Mouse (Mus musculus) CD4-positive, CD25-positive, alpha-beta regulatory T cell, adult 4 months (primary cell): ENCODE measurements around the gene Cfap97d1. TPM values are rescaled to one million over a fixed set of nuclear protein-coding genes. Genes with fewer than 3 reads are reported as not detected.
"Not testable (repeated sequence)": the region's sequence is repeated elsewhere in the genome, so short reads cannot be mapped to it uniquely, and the experiment has no call there.

Experiments
- ATAC-seq: one replicate; pipeline ENCODE4 v1.8.0; 2017
- polyA plus RNA-seq, 2 experiments: library from polyadenylated mRNA; unstranded; fragments of 100-300 nt; shearing (Covaris generic); gene quantifications; one replicate each; pipeline ENCODE4 v1.2.1; 2017

The Cfap97d1 gene
- polyA plus RNA-seq, 2 experiments from 2014 or later: not detected

DNA sequence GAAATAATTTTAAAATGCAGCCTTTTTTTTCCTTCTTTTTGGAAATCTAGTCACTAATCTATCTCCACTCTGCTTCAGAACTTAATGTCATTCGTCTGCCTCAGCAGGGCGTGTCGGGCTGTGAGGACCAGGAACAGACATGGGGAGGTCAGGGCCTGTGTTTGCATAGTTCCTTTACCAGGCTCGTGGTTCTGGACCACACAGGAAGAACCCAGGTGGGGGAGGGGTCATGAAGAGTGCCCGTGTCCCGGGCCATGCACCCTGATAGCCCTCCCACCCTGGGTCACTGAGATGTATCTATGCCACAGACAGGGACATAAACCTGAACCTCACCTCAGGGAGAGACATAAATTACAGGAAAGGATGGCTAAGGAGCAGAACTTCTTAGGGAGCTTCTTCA lies 9.9 kb upstream of the Cfap97d1 start:
- no peak for ATAC-seq

DNA sequence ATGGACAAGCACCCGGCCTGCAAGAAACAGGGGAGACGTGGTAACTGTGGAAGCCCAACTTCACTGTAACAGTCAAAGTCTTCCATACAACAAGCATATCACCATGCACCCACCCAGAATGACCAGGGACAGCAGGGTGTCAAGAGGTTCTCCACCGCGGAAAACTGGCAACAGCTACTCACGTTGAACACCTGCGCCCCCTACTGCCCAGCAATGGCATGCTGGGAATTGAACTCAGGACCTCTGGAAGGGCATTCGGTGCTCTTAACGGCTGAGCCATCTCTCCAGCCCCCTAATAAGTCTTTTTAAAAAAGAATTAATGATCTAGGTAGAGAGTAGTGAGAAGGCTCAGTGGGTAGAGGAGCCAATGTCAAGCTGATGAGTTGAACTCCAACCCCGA lies 9.2 kb upstream of the Cfap97d1 start:
- no peak for ATAC-seq

DNA sequence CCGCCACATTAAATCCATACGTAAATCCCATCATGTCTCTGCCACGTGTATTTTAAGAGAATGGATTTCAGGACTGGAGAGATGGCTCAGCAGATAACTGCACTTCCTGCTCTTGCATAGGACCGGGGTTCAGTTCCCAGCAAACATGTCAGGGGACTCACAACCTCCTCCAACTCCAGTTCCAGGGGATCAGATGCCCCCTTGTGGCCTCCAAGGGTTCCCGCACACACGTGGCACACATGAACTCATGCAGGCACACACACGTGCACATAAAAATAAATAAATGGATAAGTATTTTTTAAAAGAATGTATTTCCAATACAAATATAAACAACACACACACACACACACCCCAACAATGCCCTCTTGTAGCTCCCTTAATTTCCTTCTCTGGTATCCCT lies 7.1 kb upstream of the Cfap97d1 start:
- ATAC-seq: no peak

DNA sequence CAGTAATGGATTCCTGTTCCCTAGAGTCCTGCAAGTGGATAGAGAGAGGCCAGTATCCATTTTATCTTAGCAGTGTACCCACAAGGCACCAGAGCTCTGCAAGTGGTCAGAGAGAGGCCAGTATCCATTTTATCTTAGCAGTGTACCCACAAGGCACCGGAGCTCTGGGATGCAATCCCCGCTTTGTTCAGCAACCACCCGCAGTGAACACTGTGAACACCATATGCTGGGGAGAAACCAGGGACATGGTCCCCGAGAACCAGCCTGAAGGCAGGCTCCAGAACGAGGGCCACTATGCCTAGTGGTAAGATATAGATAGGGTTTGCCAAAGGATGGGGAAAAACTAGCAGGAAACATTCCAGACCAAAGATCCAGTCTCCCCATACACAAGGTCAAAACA lies 4.9 kb upstream of the Cfap97d1 start:
- no peak for ATAC-seq

DNA sequence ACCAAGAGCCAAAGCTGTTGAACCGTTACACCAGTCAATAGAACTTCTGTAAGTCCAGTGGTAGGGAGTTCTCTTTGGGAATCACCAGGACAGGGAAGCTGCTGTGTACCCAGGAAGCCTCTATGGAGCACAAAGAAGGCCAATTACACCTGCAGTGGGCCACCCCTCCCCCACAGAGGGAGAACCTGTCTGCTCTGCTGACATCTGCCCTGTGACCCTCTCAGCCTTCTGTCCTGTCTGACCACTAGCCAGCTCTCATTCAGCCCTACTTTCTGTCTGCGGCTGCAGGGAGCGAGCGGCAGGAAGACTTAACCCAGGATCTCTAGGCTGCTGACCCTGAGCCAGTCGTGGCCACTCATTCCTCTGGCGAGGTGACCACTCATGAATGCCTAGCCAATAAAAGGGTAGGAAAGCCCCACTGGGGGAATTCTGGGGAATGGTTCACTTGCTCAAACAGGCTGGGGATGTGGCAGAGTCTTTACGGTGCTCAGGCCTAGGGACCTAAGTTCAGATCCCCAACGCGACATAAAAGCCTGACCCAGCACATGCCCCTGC lies 3.4 kb upstream of the Cfap97d1 start:
- ATAC-seq: no peak

DNA sequence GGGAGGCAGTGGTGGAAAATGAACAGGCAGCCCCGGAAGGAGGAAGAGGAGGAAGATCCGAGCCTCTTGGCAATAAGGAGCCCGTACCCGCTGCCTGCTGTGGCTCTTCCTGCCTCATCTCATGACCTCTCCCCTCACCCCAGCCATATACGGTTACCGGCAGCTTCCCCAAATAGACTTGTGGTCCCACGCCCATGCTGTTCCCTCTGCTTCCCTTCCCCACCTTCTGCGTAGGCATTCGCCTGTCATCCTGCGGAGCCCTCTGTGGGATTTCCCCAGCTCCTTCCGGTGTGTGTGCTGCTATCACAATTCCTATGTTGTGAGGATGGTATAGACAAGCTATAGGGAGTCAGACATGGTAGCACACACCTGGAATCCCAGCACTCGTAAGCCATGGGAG lies 2.2 kb upstream of the Cfap97d1 start:
- no peak for ATAC-seq

DNA sequence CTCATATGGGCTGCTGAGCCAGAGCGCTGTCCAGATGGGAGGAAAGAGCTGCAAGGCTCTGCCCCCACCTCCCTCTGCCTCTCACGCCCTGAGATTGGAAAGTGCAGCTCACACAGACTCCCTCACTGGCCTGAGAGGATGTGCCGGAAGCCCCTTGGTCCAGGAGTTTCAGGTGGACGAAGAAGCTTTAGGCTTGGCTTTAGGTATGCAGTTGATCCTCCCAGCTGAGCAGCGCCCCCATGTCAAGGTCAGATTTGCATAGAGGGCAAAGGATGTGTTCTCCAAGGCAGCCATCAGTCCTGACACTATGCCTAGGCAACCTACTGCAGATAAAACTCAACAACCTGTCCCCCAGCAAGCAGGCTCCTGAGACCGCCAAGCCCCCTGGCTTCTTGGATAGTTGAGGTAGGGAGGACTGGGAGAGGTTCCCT lies 1.1 kb upstream of the Cfap97d1 start:
- no peak for ATAC-seq

DNA sequence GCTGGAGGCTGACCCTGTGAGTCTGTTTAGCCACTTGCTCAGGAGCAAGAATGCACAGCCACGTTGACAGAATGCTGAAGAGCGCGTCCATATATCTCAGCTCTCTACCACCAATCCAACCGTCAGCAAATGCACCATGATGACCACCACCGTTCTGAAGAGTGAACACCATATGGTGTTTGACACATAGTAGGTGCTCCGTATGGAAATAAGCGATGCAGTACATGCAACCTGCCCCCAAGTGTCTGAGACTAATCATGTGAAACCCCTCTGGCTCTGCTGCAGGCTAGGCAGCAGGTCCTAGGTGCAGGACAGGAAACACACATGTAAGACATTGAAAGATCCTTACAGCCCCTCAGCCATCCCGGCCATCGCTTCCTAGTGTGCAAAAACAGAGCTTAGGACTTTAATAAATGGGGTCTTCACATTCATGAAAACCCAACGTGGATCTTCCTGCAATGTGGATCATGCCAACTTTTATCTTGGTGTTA lies 603 bp upstream of the Cfap97d1 start:
- ATAC-seq: no peak

DNA sequence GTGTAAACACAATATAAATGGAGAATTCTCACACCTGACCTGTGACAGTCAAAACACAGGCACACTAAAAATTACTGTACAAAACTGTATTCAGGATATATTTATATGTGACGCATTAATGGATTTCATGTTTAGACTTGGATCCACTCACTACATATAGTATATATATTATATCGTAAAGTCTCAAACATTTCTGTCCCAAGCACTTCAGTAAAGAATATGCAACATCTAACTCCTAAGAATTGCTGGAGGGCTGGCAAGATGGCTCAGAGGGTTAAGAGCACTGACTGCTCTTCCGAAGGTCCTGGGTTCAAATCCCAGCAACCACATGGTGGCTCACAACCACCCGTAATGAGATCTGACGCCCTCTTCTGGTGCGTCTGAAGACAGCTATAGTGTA lies 1.4 kb downstream of the Cfap97d1 start:
- ATAC-seq: not testable (repeated sequence)

DNA sequence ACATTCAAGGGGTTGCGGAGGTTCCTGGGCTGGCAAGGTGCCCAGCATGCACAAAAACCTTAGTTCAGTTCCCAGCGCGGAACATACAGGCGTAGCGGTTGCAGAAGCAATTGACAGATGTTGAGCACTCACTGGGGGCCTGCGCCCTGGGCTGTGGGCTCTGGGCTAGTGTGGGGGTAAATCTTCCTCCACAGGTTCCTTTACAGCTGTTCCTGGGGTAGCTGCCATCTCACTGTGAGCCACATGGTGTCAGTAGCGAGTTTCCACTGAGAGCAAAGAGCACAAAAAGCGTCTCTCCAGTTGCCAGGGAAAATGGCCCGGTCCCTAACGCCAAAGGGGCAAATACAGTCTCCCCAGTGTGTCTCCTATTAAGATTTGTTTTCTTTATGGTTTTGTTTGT lies 1.9 kb downstream of the Cfap97d1 start:
- ATAC-seq: no peak

DNA sequence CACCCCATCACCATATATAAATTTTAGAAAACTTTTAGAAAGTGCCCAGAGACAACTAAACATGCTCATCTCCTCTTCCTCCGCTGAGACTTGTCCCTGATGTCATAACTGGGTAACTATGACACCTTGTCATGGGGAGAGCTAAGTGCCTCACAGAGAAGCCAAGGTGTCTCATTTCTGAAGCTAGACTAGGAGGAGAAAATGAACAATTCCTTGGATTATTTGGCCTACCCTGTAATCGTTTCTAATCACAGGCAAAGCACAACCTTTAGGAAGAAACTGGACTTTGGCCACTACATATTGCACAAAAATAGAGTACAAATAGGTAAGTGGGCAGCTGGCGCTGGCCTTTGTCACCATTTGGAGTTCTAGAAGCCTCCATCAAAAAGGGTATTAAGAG lies 2.8 kb downstream of the Cfap97d1 start, which contains the start of gene Dusp3:
Dusp3 (minus strand) TSS at position 101 of the 400 bp plus-strand sequence.
- no peak for ATAC-seq

DNA sequence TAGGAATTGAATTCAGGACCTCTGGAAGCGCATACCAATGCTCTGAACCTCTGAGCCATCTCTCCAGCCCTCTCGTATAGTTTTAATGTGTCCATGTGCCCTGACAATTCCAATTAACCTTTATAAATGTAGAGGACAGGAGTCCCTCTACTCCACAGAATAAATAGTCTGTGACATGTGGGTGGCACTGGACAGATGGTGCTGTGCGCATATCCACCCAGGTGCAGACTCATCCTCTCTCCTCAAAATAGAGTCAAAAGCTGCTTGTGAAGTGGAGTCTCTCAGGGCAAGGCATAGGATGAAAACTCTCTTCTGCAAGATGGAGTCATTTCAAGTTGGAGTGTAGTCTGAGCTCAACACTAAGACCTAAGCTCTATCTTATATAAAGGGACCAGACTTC lies 6.2 kb downstream of the Cfap97d1 start:
- ATAC-seq: no peak

DNA sequence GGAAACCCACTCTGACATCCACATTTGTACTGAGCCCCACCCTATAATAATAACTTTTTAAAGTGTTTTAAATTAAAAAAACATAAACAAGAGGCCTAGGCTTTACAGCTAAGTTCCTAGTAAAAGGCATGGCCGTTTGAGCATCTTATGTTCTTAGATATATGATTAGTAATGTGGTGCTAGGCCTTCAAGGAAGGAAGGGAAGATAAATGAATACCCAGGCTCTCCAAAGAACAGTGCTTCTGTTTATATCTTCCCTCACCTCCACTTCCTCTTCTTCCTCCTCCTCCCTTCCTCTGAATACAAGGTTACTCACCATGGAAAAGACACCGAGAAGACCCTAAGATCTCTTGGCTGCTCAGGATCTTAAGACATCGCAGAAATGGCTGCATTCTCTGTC lies 7.7 kb downstream of the Cfap97d1 start:
- ATAC-seq: no peak

DNA sequence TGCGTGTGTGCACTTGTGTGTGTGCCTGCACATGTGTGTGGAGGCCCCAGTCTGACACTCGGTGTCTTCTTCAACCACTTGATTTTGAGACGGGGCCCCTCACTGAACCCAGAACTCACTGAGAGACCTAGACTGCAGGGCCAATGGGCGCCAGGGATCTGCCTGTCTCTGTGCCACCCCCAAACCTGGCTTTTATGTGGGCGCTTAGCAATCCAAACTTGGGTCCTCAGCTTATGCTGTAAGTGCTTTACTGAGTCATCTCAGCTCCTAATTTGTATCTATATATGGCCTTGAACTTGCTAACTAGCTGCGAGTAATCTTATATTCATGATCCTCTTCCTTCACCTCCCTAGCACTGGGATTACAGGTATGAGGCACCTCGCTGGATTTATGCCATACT lies 8.3 kb downstream of the Cfap97d1 start:
- no peak for ATAC-seq

DNA sequence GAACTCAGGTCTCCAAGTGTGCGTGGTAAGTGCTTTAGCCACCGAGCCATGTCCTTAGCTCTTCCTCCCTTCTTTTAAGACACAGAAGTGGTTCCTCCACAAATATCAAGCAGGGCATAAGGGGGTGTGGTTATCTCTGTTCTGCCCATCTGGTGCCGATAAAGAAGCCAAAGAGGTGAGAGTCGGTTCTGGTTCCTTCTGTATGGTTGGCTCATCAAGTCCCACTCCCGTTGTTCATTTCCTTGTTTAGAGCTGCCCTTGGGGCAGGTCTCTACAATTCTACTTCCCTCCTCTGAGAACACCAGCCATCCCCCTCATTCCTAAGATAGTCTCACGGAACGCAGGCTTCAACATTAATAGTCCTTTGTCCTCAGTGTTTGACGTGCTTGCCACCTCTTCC lies 10.0 kb downstream of the Cfap97d1 start:
- no peak for ATAC-seq

DNA sequence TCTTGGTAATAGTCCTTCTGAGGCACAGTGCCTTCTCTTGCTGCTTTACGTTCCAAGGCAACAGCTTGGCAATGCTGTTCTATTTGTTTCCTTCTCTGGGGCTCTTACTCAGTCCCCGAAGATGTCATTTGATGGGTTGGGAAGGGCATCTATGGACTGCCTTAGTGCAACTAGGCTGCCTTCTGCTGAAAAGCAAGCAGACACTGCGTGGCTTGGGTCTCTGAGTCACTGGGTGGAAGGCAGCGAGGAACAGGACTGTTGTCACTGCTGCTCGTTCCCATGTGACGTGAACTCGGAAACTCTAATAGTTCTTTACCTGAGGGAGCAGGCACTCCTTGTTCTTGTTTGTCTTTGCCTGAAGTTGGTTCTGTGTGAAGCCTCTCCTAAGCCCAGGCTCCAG lies 11.9 kb downstream of the Cfap97d1 start:
- ATAC-seq: no peak

DNA sequence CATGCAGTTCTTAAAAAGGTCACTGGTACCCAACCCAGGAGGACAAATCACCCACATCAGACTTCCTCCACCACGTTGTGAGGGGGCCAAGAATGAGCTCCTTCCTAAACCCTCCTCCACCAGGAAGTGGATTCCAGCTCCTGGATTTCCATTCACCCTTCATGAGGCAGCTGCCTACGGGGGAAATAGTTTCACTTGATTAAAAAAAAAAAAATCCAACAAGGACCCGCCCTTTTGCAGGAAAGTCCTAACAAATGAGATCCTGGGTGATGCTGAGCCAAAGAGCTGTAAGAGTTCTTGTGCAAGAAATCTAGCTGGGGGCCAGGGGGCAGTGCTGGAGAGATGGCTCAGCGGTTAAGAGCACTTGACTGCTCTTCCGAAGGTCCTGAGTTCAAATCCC lies 14.2 kb downstream of the Cfap97d1 start:
- ATAC-seq: no peak

DNA sequence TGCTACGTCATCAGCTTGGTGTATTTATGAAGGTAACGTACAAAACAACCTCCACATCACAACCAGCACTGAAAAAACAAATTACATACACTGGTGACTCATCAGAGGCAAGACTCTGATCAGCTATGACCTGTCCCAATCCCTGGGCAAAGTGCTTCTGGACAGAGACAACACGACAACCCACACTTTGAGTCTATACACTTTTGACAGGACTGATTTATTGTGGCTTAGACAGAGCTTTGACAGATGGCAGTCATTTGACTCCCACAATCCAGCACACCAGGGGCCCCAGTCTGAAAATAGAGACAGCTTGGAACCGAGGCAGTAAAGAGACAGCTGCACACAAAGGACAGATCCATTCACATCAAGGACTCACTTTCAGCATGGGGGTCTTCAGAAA lies 15.4 kb downstream of the Cfap97d1 start:
- no peak for ATAC-seq

DNA sequence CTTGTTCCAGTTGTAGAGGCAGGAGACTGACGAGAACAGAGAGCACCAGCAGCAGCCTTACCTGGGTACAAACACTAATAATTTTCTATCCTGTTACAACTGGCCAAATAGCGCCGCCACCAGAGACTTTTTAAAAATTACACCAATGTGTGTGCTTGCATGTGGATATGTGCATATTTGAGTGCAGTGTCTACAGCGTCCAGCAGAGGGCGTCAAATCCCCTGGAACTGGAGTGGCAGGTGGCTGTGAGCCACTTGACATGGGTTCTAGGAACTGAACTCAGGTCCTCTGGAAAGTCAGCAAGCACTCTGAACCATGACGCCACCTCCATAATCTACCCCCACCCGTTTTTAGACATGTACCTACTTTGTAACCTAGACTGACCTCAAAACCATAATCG lies 20.2 kb downstream of the Cfap97d1 start:
- no peak for ATAC-seq

DNA sequence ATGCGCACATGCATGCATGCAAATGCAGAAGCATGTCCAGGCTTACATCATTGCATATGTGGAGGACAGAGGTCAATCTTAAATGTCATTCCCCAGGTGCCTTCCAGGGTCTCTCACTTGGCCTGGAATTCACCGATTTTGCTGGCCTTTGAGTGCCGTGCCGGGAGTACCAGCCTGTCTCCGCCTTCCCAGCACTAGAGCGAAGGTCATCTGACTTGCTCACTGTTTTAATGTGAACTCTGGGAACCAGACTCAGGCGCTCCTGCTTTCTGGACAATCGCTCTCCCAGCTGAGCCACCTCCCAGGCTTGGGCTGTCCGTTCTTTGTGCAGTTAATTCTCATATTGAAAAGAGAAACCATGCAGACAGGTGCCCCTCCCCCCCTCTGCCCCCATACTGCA lies 22.2 kb downstream of the Cfap97d1 start:
- no peak for ATAC-seq

DNA sequence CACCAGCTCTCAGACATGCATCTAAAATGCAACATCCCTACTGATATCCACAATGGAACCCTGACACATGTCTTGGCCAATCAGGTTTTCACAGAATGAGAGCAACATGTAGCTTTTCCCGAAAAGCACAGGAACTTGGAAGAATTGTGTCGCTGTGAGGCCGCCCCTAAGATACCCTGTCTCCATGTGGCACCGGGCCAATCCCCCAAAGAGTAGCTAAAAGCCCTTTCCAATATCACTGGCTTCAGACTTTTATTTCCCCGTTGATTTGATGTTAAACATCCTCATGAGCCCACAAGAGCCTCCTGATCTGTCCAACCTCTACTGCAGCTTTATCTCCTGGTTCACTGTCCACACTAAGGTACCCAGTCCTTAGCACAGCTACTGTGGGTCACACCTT lies 22.6 kb downstream of the Cfap97d1 start:
- no peak for ATAC-seq

DNA sequence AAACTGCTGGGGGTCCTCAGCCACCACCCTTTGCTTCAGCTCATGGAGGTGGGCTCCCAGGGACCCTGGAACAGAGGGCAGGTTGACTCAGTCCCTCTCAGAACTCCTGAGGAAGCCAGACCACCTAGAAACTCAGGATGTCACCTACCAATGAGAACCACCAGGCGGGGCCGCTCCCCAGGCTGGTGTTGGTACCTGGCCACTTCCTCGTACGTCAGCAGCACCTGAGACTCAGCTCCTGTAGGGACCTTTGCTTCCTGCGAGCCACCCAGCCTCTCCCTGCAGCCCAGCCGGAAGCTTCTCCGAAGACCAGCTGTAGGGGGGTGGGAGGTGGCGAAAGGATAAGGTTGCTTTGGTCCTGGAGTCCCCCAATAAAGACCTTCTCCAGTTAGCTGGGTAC lies 24.3 kb downstream of the Cfap97d1 start:
- no peak for ATAC-seq

DNA sequence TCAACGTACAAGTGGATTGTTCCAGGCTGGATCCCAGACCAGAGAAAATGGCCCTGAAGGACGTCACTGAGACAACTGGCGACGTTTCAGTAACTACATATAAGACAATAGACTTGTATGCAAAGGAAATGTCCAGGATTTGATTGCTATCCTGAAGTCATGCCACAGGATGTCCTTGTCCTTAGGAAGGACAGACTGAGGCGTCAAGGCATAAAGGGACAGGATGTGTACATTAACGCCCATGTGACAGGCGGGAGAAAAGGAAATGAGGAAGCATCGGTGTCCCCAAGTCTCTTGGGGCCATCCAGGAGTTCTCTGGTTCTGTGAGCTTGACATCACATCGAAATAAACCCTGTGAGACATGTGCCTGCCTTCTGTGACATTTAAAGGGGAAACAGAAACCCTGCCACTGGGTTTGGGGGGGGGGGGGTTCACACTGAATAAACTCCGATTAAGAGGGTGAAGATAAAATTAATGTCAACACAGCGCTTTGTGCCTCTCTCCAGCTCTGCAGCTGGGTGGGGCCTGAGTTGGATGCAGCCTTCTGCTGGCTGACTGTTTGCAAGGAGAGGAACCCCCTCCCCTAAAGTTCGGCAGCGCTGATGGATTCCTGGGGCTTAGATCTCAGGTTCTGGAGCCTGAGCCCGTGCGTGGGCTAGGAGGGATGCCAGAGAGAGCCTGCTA lies 25.0 kb downstream of the Cfap97d1 start:
- no peak for ATAC-seq

DNA sequence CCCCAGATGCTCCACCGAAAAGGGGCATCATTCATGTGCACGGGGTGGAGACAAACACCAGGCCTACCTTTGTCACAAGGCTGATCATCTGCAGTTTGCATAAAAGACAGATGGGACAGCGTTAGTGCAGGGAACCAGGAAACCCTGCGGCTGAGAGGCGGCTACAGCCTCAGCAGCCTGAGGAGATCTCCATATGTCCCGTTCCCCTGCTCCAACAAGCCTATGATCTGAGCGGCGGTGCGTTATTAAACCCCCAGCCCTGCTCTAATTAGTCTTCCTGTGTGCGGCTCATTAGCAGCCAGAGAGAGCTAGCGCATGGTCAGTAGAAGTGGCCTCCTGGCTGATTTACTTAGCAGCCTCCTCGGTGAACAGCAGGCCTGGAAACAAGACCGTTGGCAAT lies 26.1 kb downstream of the Cfap97d1 start:
- ATAC-seq: no peak

DNA sequence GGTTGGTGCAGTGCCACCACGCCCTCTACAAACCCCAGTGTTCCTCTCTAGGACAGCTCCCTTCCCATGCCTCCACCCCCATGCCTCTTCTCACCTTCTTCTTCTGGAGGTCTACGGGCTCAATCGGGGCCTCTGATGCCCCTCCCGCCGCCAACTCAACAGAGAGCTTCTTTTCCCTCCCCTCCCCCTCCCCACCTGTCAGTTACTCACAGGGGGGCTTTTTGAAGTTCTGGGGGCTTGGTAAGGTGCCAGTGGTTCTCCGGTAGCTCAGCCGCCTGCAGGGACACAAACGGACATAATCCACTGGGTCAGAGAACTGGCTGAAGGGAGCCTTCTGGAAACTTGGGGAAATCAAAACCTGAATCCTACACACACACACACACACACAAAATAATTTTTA lies 27.4 kb downstream of the Cfap97d1 start:
- ATAC-seq: no peak
